Mouse (Mus musculus): ENCODE data around the gene Xpo1.
"Not testable (repeated sequence)": the region's sequence is repeated elsewhere in the genome, so short reads cannot be mapped to it uniquely, and the experiment has no call there.

Xpo1 gene

GRCm38 (mm10) chr11:23298301-23298700 is 42.5 kb downstream of the Xpo1 start:
- no peak for DNase-seq (ENCODE audit: low read depth, low spot score)

- DNase-seq (ENCODE audit: low read depth, low spot score), result no peak
These were observed 44.1 kb downstream of the Xpo1 start for GRCm38 (mm10) chr11:23299910-23300309.

GRCm38 (mm10) chr11:23303126-23303525 is 47.3 kb downstream of the Xpo1 start:
- no peak for DNase-seq (ENCODE audit: low read depth, low spot score)

GRCm38 (mm10) chr11:23305101-23305672 is 49.3 kb downstream of the Xpo1 start:
- not testable (repeated sequence) for DNase-seq (ENCODE audit: low read depth, low spot score)

GRCm38 (mm10) chr11:23305673-23306608 is 50.1 kb downstream of the Xpo1 start:
- peak; percentile 88 for DNase-seq (ENCODE audit: low read depth, low spot score)

GRCm38 (mm10) chr11:23306764-23307565 is 51.1 kb downstream of the Xpo1 start, which contains the start of gene Usp34:
Usp34 (plus strand) TSS chr11:23306895.
- peak; percentile 28 for DNase-seq (ENCODE audit: low read depth, low spot score)

- no peak for DNase-seq (ENCODE audit: low read depth, low spot score)
These were observed 51.7 kb downstream of the Xpo1 start for GRCm38 (mm10) chr11:23307566-23307920.

- no peak for DNase-seq (ENCODE audit: low read depth, low spot score)
These were observed 57.7 kb downstream of the Xpo1 start for GRCm38 (mm10) chr11:23313496-23313895.

- DNase-seq (ENCODE audit: low read depth, low spot score), result no peak
These were observed 73.6 kb downstream of the Xpo1 start for GRCm38 (mm10) chr11:23329413-23329812.

GRCm38 (mm10) chr11:23332136-23332535 is 76.3 kb downstream of the Xpo1 start:
- no peak for DNase-seq (ENCODE audit: low read depth, low spot score)

GRCm38 (mm10) chr11:23335160-23335559 is 79.3 kb downstream of the Xpo1 start:
- DNase-seq (ENCODE audit: low read depth, low spot score), result no peak
